Mouse (Mus musculus): ENCODE data around the gene Chn2. TPM values are rescaled to one million over a fixed set of nuclear protein-coding genes. Genes with fewer than 3 reads are reported as not detected.
"Not testable (repeated sequence)": the region's sequence is repeated elsewhere in the genome, so short reads cannot be mapped to it uniquely, and the experiment has no call there.

Gene Chn2
- total RNA-seq, 2 experiments from 2014 or later, result 38.8 to 42.7 TPM

- intact Hi-C loops (cut with DNase I), result no loop called here
- no peak for DNase-seq (ENCODE audit: low spot score in 2 of 2)
Measured at GRCm38 (mm10) chr6:54171385-54171784, 132.0 kb downstream of the Chn2 start.

GRCm38 (mm10) chr6:54175473-54176215 lies 136.3 kb downstream of the Chn2 start:
- no peak for DNase-seq (ENCODE audit: low spot score in 2 of 2)
- intact Hi-C loops (cut with DNase I), result no loop called here

GRCm38 (mm10) chr6:54177081-54177480 lies 137.7 kb downstream of the Chn2 start:
- intact Hi-C loops (cut with DNase I); DNase-seq (ENCODE audit: low spot score in 2 of 2): not testable (repeated sequence)

- intact Hi-C loops (cut with DNase I), result no loop called here
- no peak for DNase-seq (ENCODE audit: low spot score in 2 of 2)
Measured at GRCm38 (mm10) chr6:54179056-54179873, 139.9 kb downstream of the Chn2 start.

DNA sequence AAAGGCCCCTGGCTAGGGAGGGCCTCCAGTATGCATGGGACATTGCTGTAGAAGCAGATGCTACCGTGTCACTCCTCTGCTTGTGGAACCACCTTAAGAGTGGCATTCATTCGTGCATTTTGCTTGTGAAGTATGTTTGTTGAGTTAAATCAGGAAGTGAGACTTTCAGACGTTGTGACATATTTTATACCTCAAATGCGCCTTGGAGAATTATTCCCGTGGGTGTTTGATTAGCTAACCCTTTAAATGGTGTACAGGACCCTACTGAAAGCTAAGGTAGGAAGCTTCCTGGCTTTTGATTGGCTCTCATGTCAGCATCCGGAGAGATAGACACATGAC lies 140.5 kb downstream of the Chn2 start:
- intact Hi-C loops (cut with DNase I), result no loop called here
- DNase-seq (ENCODE audit: low spot score in 2 of 2), result no peak

- peak; percentile 32 to 83 for DNase-seq (ENCODE audit: low spot score in 2 of 2)
- intact Hi-C loops (cut with DNase I), result no loop called here
Measured at GRCm38 (mm10) chr6:54183825-54184578, 144.6 kb downstream of the Chn2 start.

- intact Hi-C loops (cut with DNase I), result no loop called here
- no peak for DNase-seq (ENCODE audit: low spot score in 2 of 2)
Measured at GRCm38 (mm10) chr6:54193631-54194305, 154.4 kb downstream of the Chn2 start.

DNA sequence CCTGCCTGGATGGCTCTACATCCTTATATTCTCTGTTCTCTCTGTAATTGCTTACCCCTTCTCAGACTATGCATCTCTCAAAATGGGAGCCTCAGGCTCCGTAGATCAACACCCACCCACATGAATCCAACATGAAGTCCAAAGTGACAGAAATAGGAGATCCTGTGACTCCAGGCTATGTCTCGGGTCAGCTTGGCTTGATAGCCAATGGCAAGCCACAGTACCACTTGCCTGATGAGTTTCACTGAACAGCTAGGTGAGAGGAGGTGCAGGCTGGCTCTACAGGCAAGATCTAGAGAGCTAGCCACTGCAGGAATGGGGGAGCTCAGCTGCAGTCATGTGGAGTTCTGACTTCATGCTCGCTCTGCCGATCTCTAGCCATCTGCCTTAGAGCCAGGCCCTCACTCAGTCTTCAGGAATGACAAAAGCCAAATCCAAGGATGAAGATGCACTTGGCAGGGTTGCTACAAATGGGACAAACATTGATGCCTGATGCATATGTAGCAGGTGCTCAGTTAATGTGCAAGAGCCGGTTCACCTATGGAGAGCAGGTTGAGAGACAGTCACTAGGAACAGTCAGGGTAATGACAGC lies 158.6 kb downstream of the Chn2 start:
- intact Hi-C loops (cut with DNase I), result no loop called here
- no peak for DNase-seq (ENCODE audit: low spot score in 2 of 2)

DNA sequence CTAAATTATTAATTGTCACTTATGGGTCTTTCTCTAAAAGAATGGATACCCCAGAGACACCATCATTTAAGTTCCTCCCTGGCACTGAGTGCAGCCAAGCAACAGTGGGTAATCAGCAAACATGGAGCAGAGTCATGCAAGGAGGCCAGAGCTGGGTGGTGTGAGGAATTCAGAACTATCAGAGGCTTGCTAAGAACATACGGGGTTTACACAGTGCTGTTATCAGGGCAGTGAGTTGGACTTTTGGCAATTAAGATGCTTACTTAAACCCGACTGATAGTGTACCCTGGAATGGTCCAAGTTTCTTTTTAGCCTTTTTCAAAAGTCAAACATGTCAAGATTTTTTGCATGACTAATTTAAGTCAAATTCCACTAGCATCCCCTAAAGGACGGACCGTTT lies 160.2 kb downstream of the Chn2 start:
- intact Hi-C loops (cut with DNase I), result no loop called here
- DNase-seq (ENCODE audit: low spot score in 2 of 2), result no peak

GRCm38 (mm10) chr6:54200031-54200722 lies 160.8 kb downstream of the Chn2 start:
- intact Hi-C loops (cut with DNase I), result no loop called here
- DNase-seq (ENCODE audit: low spot score in 2 of 2), result no peak

DNA sequence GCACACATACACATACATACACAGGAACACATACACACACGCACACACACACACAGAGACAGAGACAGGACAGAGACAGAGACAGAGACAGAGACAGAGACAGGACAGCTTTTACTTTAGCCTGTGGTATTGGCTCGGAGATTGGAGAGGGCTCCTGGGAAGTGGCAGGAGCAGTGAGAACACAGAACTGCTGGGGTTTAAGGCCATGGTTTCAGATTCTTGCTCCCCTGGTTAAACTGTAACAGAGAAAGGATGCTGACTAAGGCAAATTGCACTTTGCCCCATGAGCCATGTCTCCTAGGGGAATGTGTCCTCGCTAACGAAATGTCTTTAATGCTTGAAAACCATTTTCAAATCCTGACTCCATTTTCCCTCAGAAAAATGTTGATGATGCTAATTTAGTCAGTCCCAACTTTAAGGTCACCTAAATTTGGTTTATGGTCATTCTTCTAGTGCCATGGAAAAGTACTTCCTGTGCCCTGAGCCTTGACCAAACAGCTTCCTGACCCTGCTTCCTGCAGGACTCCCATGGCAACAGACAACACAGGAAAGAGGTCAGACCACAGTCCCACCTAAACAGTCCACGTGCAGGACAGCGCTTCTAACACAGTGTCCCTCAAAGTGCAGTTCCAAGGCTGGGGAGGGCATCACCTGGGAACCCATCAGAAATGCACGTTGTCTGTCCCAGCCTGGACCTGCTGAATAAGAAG lies 163.1 kb downstream of the Chn2 start:
- no peak for DNase-seq (ENCODE audit: low spot score in 2 of 2)
- intact Hi-C loops (cut with DNase I), result no loop called here

GRCm38 (mm10) chr6:54203316-54203715 lies 164.0 kb downstream of the Chn2 start:
- intact Hi-C loops (cut with DNase I), result no loop called here
- DNase-seq (ENCODE audit: low spot score in 2 of 2), result no peak

DNA sequence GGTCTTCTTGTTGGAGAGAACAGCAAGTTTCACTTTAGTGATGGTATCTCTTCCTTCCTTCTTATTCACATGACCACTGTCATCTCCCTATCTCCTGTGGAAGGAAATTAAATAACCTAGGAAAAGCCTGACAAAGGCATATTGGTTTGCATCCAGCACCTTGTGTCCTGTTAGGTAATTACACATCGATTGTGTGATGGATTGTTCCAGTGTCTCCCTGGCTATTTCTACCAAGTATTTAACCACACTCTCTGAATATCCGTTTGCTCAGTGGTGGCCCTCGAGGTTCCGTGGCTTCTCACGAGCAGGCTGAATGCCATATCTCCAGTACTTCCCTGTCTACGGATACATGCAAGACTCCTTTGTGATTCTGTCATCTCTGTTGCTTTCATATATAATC lies 164.6 kb downstream of the Chn2 start:
- intact Hi-C loops (cut with DNase I), result no loop called here
- no peak for DNase-seq (ENCODE audit: low spot score in 2 of 2)

DNA sequence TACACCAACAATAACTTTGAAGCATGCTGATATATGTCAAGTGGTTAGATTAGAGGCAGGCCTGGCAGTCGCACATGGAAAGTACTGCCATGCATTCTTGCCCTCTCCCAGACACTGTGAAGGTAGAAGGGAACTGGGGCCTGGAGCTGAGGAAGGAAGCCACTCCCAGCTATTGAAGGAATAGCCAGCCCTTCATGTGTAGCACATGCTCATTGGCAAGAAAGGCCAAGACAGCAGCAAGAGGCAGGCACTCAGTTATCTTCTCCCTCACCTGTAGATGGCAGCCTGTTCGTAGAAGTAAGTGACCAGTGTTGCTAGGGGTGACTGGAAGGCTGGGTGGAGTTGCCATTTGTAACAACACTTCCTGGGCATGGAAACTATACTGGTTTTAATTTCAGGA lies 165.6 kb downstream of the Chn2 start:
- DNase-seq (ENCODE audit: low spot score in 2 of 2), result no peak
- intact Hi-C loops (cut with DNase I), result no loop called here

DNA sequence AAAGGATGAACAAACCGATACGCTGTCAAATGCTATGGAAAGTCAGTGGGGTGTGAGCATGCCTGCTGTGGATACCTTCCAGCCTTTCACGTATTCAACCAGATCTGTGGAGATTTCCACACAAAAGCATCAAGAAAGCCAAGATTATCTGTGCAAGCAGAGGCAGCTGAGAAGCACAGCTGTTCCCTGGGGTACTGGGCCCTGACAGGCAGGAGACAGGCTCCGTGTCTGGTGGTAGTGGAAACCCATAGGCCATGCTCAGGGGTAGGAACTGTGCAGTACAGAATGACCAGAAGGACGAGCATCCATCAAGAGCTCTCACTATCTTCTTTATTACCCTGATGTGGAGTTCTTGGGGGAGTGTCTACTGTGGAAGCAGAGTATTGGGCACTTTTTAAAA lies 166.1 kb downstream of the Chn2 start:
- no peak for DNase-seq (ENCODE audit: low spot score in 2 of 2)
- intact Hi-C loops (cut with DNase I), result no loop called here

DNA sequence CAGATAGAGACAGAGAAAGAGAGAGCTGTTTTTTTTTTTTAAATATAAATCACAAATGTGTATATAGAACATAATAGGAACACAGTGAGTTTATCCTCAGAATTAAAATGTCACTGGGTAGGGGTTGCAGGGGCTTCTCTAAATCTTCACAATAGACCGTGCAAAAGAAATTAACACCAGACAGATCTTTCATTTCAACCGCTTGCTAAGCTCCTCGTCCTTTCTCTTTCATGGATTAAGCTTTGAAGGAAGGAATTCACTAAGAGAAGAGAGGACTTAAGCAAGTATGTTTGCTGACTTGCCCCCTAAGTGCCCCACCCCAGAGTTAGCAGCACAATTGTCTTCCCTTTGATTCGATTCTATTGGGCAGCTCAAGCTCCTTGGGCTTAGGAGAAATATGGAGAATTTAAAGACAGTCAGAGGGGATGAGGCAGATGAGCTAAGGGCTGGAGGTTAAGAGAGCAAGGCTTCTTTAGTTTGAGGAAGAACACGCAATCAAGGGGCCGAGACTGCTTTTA lies 166.9 kb downstream of the Chn2 start:
- DNase-seq (ENCODE audit: low spot score in 2 of 2), result no peak
- intact Hi-C loops (cut with DNase I), result no loop called here

- intact Hi-C loops (cut with DNase I), result no loop called here
- no peak for DNase-seq (ENCODE audit: low spot score in 2 of 2)
Measured at GRCm38 (mm10) chr6:54208786-54209185, 169.4 kb downstream of the Chn2 start.

DNA sequence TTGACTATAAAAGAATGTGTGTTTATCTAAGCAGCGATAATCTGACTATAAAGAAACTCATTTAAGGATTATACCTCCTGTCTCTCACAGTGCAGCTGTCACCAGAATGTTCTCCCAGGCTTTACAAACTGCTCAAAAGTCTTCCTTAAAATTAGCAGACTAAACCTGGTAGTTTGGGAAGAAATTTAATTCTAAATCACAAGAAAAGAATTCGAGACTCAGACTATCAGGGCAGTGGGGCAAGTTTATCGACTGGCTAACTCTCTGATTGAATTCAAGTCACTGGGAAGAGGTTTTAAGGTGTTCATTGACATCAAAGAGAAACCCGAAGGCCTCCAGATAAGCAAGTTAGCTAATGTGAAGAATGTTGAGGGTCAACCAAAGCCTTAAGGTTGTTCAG lies 171.6 kb downstream of the Chn2 start:
- intact Hi-C loops (cut with DNase I), result no loop called here
- DNase-seq (ENCODE audit: low spot score in 2 of 2), result no peak
